ENCODE assay signal across 13 mouse cellular contexts in the genomic region with DNA sequence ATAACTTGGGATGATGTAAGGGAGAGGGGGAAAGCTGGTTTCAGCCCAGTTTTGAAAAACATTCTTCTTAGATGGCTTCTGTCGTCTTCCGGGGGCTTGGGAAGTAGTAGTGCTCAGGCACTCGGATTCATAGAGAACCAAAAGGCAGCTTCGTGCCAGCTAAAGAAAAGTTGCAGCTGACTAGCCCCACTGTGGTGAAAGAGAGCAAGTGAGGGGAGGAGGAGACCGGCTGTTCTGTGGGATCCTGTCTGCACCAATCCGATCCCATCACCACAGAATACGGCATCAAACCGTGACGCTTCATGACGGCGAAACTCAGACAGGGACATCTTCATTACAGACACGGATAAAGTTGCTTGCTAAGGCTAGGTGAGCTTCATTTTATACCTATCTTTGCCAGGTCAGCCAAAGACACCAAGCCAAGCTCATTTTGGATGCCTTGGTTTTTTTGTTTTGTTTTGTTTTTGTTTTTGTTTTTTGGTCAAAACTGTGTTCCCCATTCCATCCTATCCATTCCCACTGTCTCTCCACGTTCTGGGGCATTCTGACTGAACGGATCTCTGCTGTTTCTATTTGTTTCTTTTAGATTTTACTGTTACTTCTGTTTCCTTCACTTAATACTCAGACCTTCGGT. TPM values are rescaled to one million over a fixed set of nuclear protein-coding genes. Genes with fewer than 3 reads are reported as not detected.
DNase-seq lines count a peak whose midpoint lies in the region; ATAC-seq lines count a peak whose summit lies in the region.
"Had no signal": no experiment of that assay in that cellular context is flagged by ENCODE, and none has a peak within 500 bp of the region (broad histone marks: within the 10 kb centered on the region; RNA-seq: fewer than 3 reads in every experiment).

No protein-coding gene starts in this region.

- no peak overlapping the region for H3K4me3 ChIP-seq in embryonic facial prominence, embryonic 14.5 days (ENCODE audit: low read depth, low read length)
- no peak overlapping the region for H3K4me3 ChIP-seq in embryonic facial prominence, embryonic 10.5 days
- no peak overlapping the region for H3K4me3 ChIP-seq in kidney, embryonic 16.5 days (ENCODE audit: low read length)
- H3K4me3 ChIP-seq: forebrain, embryonic 10.5 days had no signal

- H3K4me1 ChIP-seq in embryonic facial prominence, embryonic 14.5 days (ENCODE audit: control insufficient read depth, insufficient read depth, low read length), result peaks cover 6% of the 10 kb centered on the region; the same call in 1 of the 2 replicates
- peaks cover 16% of the 10 kb centered on the region for H3K4me1 ChIP-seq in embryonic facial prominence, embryonic 10.5 days
- peaks cover 21% of the 10 kb centered on the region for H3K4me1 ChIP-seq in kidney, embryonic 16.5 days (ENCODE audit: insufficient read depth, low read length)

- no peaks in the 10 kb centered on the region for H3K27me3 ChIP-seq in embryonic facial prominence, embryonic 14.5 days (replicated peaks; ENCODE audit: control insufficient read depth, insufficient read depth, low read length)
- H3K27me3 ChIP-seq in embryonic facial prominence, embryonic 10.5 days (replicated peaks; ENCODE audit: low read depth, poor library complexity, severe bottlenecking), result no peaks in the 10 kb centered on the region
- H3K27me3 ChIP-seq in kidney, embryonic 16.5 days (ENCODE audit: insufficient read depth, low read length), result no peaks in the 10 kb centered on the region

- no peak overlapping the region for H3K4me2 ChIP-seq in embryonic facial prominence, embryonic 14.5 days (ENCODE audit: low read depth, low read length)
- H3K4me2 ChIP-seq in kidney, embryonic 16.5 days (replicated peaks; ENCODE audit: low read depth, low read length), result 0 out of 2 replicates have a peak overlapping the region, but pooled peaks have one; percentile 15
- H3K4me2 ChIP-seq: liver, embryonic 11.5 days had no signal

- peak; percentile 47; the same call in 1 of the 2 replicates for ATAC-seq in embryonic facial prominence, embryonic 14.5 days (ENCODE audit: low read depth)
- no peak for ATAC-seq in kidney, embryonic 16.5 days (ENCODE audit: low FRiP score, low TSS enrichment)

- DNase-seq in embryonic facial prominence, embryonic 14.5 days (ENCODE audit: low spot score), result peak; percentile 43
- no peak for DNase-seq in embryonic facial prominence, embryonic 10.5 days (ENCODE audit: low spot score)
- DNase-seq in kidney, postnatal 10 days, result no peak
- peak; percentile 10 for DNase-seq in right cerebral cortex, postnatal 14 days
- DNase-seq in right cerebral cortex, postnatal 4 days, result no peak
- no peak for DNase-seq in urinary bladder, postnatal 36 days (ENCODE audit: low spot score in 2 of 2)
- no peak for DNase-seq in adrenal gland, adult 2 months
- DNase-seq: gastrocnemius, postnatal 36 days; kidney, adult 18-20 months had no signal

- H3K27ac ChIP-seq in embryonic facial prominence, embryonic 14.5 days (replicated peaks; ENCODE audit: low read depth, low read length), result no peak overlapping the region
- no peak overlapping the region for H3K27ac ChIP-seq in embryonic facial prominence, embryonic 10.5 days (replicated peaks)
- H3K27ac ChIP-seq in kidney, embryonic 16.5 days (ENCODE audit: low read length), result no peak overlapping the region
- H3K27ac ChIP-seq: forebrain, embryonic 10.5 days had no signal

- H3K9me3 ChIP-seq in embryonic facial prominence, embryonic 14.5 days (ENCODE audit: control insufficient read depth, low read length), result no peaks in the 10 kb centered on the region
- H3K9me3 ChIP-seq in embryonic facial prominence, embryonic 10.5 days, result no peaks in the 10 kb centered on the region
- H3K9me3 ChIP-seq in kidney, embryonic 16.5 days (ENCODE audit: low read length), result no peaks in the 10 kb centered on the region
- H3K9me3 ChIP-seq: forebrain, embryonic 10.5 days had no signal

- WGBS in embryonic facial prominence, embryonic 14.5 days, result 70% methylated on average over 15 of the region's 15 CpGs
- 79% methylated on average over 15 of the region's 15 CpGs for WGBS in embryonic facial prominence, embryonic 10.5 days
- 53% methylated on average over 15 of the region's 15 CpGs for WGBS in kidney, embryonic 16.5 days

- H3K36me3 ChIP-seq in embryonic facial prominence, embryonic 14.5 days (ENCODE audit: control insufficient read depth, insufficient read depth, low read length), result no peaks in the 10 kb centered on the region
- H3K36me3 ChIP-seq in embryonic facial prominence, embryonic 10.5 days (replicated peaks), result no peaks in the 10 kb centered on the region
- H3K36me3 ChIP-seq in kidney, embryonic 16.5 days (ENCODE audit: insufficient read depth, low read length), result no peaks in the 10 kb centered on the region
- H3K36me3 ChIP-seq: forebrain, embryonic 10.5 days had no signal

- H3K9ac ChIP-seq in embryonic facial prominence, embryonic 14.5 days (ENCODE audit: low read depth, low read length), result no peak overlapping the region
- no peak overlapping the region for H3K9ac ChIP-seq in kidney, embryonic 16.5 days (replicated peaks; ENCODE audit: low read length)

RNA-seq across cellular contexts. Expression of a gene that starts 44.1 kb away (rescaled TPM):
- 8.9 and 10.9 TPM in 2 replicates for polyA plus RNA-seq in embryonic facial prominence, embryonic 14.5 days (2014; fragmentation: Nextera tagmentation; extraction: Ambion mirVana)
- 0.85 and 0.97 TPM in 2 replicates for polyA plus RNA-seq in embryonic facial prominence, embryonic 10.5 days (2016; fragmentation: Nextera tagmentation; extraction: Ambion mirVana)
- 6.8 and 6.9 TPM in 2 replicates for polyA plus RNA-seq in kidney, embryonic 16.5 days (2015; fragmentation: Nextera tagmentation; extraction: Ambion mirVana)
- 1 to 10 TPM in 1 of 2 experiments, not detected in 1; 1.6 TPM for total RNA-seq in adrenal gland, adult 2 months (2021)
- polyA plus RNA-seq in adrenal gland, adult 2 months (2012; rRNA removed), result 0.69 and 1.3 TPM in 2 replicates
- total RNA-seq: MEL had no signal

Comparison
In these comparisons a context has a peak if more than half of its experiments do, and no peak if none do; other contexts are left out.
1. DNase-seq: peak in embryonic facial prominence, embryonic 14.5 days (single experiment) and right cerebral cortex, postnatal 14 days (single experiment); none in embryonic facial prominence, embryonic 10.5 days (single experiment), kidney, postnatal 10 days (single experiment), right cerebral cortex, postnatal 4 days (single experiment), urinary bladder, postnatal 36 days (0 of 2) and adrenal gland, adult 2 months (single experiment).